Mouse (Mus musculus) bone marrow macrophage, adult 2 months (primary cell): Measurements from ENCODE around the gene Ccdc117.

ENCODE experiments used
- CTCF ChIP-seq: IDR thresholded peaks from 2 replicates; pipeline ENCODE4 v1.5.1; 2012; ENCODE audit warnings: low read depth, mild to moderate bottlenecking, low read length, moderate library complexity
- POLR2A ChIP-seq: IDR thresholded peaks from 2 replicates; pipeline ENCODE4 v1.6.1; 2012; ENCODE audit warnings: mild to moderate bottlenecking, low read depth, low read length, borderline replicate concordance

DNA sequence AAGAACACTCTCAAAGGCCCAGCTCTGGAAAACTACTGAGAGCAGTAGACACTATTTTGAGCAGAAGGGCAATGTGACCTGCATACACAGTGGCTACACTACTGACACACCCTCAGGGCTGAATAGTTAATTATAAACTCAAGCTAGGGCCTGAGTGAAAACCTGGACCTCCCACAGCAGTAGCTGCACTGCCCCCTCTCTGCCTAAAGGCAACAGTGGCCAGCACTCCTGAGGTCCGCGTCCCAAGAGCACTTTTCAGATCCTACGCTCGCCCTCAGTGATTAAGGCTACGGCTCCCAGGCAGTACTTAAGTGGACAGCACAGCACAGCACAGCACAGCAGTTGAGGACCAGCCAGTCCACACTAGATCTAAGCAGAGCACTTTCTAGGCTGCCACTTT is 8.9 kb downstream of the Ccdc117 start:
- no peak for TF ChIP-seq CTCF
- TF ChIP-seq POLR2A, result no peak
